Mouse (Mus musculus): ENCODE data around the gene Cmss1. TPM values are rescaled to one million over a fixed set of nuclear protein-coding genes. Genes with fewer than 3 reads are reported as not detected.

Gene Cmss1
- polyA plus RNA-seq, 1 experiment from 2014 or later = 18.6 TPM

- H3K4me1 ChIP-seq (ENCODE audit: control insufficient read depth, low read depth, low read length) = no peaks in the 10 kb centered on the region
- no peaks in the 10 kb centered on the region for H3K27me3 ChIP-seq (ENCODE audit: control insufficient read depth, insufficient read depth, low read depth, low read length)
- no peak overlapping the region for H3K4me2 ChIP-seq (ENCODE audit: low read depth, low read length)
- 67% methylated on average over 6 of the region's 6 CpGs for whole genome bisulfite sequencing (ENCODE audit: insufficient replicate concordance)
- H3K36me3 ChIP-seq (ENCODE audit: control insufficient read depth, insufficient read depth) = no peaks in the 10 kb centered on the region
- ATAC-seq (ENCODE audit: low read depth) = no peak
- no peak overlapping the region for H3K4me3 ChIP-seq (ENCODE audit: low read depth, low read length)
- H3K9me3 ChIP-seq (replicated peaks; ENCODE audit: control insufficient read depth, low read length) = no peaks in the 10 kb centered on the region
- H3K27ac ChIP-seq (ENCODE audit: low read length) = no peak overlapping the region
- no peak overlapping the region for H3K9ac ChIP-seq (ENCODE audit: low read depth, low read length)
These were observed 250.2 kb downstream of the Cmss1 start for GRCm38 (mm10) chr16:57356454-57356853.

- ATAC-seq (ENCODE audit: low read depth) = no peak
- Histone ChIP-seq H3K9me3 (replicated peaks; ENCODE audit: control insufficient read depth, low read length) (no peaks in the 10 kb centered on the region), H3K4me2 (ENCODE audit: low read depth, low read length) (no peak overlapping the region), H3K27me3 (ENCODE audit: control insufficient read depth, insufficient read depth, low read depth, low read length) (no peaks in the 10 kb centered on the region), H3K27ac (ENCODE audit: low read length) (no peak overlapping the region), H3K36me3 (ENCODE audit: control insufficient read depth, insufficient read depth) (no peaks in the 10 kb centered on the region), H3K4me3 (ENCODE audit: low read depth, low read length) (no peak overlapping the region), H3K4me1 (ENCODE audit: control insufficient read depth, low read depth, low read length) (no peaks in the 10 kb centered on the region), H3K9ac (ENCODE audit: low read depth, low read length) (no peak overlapping the region)
- 67% methylated on average over 6 of the region's 6 CpGs for WGBS (ENCODE audit: insufficient replicate concordance)
These were observed 252.7 kb downstream of the Cmss1 start for GRCm38 (mm10) chr16:57353932-57354331.

- Histone ChIP-seq H3K27ac (ENCODE audit: low read length) (no peak overlapping the region), H3K36me3 (ENCODE audit: control insufficient read depth, insufficient read depth) (no peaks in the 10 kb centered on the region), H3K4me2 (ENCODE audit: low read depth, low read length) (no peak overlapping the region), H3K27me3 (ENCODE audit: control insufficient read depth, insufficient read depth, low read depth, low read length) (no peaks in the 10 kb centered on the region), H3K4me3 (ENCODE audit: low read depth, low read length) (no peak overlapping the region), H3K4me1 (ENCODE audit: control insufficient read depth, low read depth, low read length) (no peaks in the 10 kb centered on the region), H3K9me3 (replicated peaks; ENCODE audit: control insufficient read depth, low read length) (no peaks in the 10 kb centered on the region), H3K9ac (ENCODE audit: low read depth, low read length) (no peak overlapping the region)
- ATAC-seq (ENCODE audit: low read depth) = no peak
- WGBS (ENCODE audit: insufficient replicate concordance) = 67% methylated on average over 11 of the region's 11 CpGs
These were observed 253.4 kb downstream of the Cmss1 start for GRCm38 (mm10) chr16:57353166-57353721.

GRCm38 (mm10) chr16:57352751-57353150 is 253.9 kb downstream of the Cmss1 start, which contains the start of gene Filip1l:
Gene Filip1l, plus strand, starts transcription at chr16:57353093.
- H3K4me2 ChIP-seq (ENCODE audit: low read depth, low read length) = no peak within 1 kb of the TSS
- no peaks in the 10 kb centered on the region for H3K27me3 ChIP-seq (ENCODE audit: control insufficient read depth, insufficient read depth, low read depth, low read length)
- WGBS (ENCODE audit: insufficient replicate concordance) = 82% methylated on average over 6 of the region's 6 CpGs
- no peaks in the 10 kb centered on the region for H3K36me3 ChIP-seq (ENCODE audit: control insufficient read depth, insufficient read depth)
- no peak within 1 kb of the TSS for H3K27ac ChIP-seq (ENCODE audit: low read length)
- H3K4me1 ChIP-seq (ENCODE audit: control insufficient read depth, low read depth, low read length) = no peaks in the 10 kb centered on the region
- no peak within 1 kb of the TSS for H3K9ac ChIP-seq (ENCODE audit: low read depth, low read length)
- no peak within 1 kb of the TSS for H3K4me3 ChIP-seq (ENCODE audit: low read depth, low read length)
- no peaks in the 10 kb centered on the region for H3K9me3 ChIP-seq (replicated peaks; ENCODE audit: control insufficient read depth, low read length)
- ATAC-seq (ENCODE audit: low read depth) = no peak

GRCm38 (mm10) chr16:57349689-57350088 is 257.0 kb downstream of the Cmss1 start:
- H3K4me1 ChIP-seq (ENCODE audit: control insufficient read depth, low read depth, low read length) = no peaks in the 10 kb centered on the region
- H3K36me3 ChIP-seq (ENCODE audit: control insufficient read depth, insufficient read depth) = no peaks in the 10 kb centered on the region
- no peaks in the 10 kb centered on the region for H3K27me3 ChIP-seq (ENCODE audit: control insufficient read depth, insufficient read depth, low read depth, low read length)
- H3K4me2 ChIP-seq (ENCODE audit: low read depth, low read length) = no peak overlapping the region
- no peak overlapping the region for H3K4me3 ChIP-seq (ENCODE audit: low read depth, low read length)
- no peaks in the 10 kb centered on the region for H3K9me3 ChIP-seq (replicated peaks; ENCODE audit: control insufficient read depth, low read length)
- H3K27ac ChIP-seq (ENCODE audit: low read length) = no peak overlapping the region
- ATAC-seq (ENCODE audit: low read depth) = no peak
- WGBS (ENCODE audit: insufficient replicate concordance) = 30% methylated on average over 3 of the region's 3 CpGs
- H3K9ac ChIP-seq (ENCODE audit: low read depth, low read length) = no peak overlapping the region

GRCm38 (mm10) chr16:57349039-57349438 is 257.6 kb downstream of the Cmss1 start:
- no peak overlapping the region for H3K4me2 ChIP-seq (ENCODE audit: low read depth, low read length)
- no peaks in the 10 kb centered on the region for H3K36me3 ChIP-seq (ENCODE audit: control insufficient read depth, insufficient read depth)
- no peak overlapping the region for H3K4me3 ChIP-seq (ENCODE audit: low read depth, low read length)
- H3K4me1 ChIP-seq (ENCODE audit: control insufficient read depth, low read depth, low read length) = no peaks in the 10 kb centered on the region
- no peaks in the 10 kb centered on the region for H3K27me3 ChIP-seq (ENCODE audit: control insufficient read depth, insufficient read depth, low read depth, low read length)
- H3K9ac ChIP-seq (ENCODE audit: low read depth, low read length) = no peak overlapping the region
- no peak for ATAC-seq (ENCODE audit: low read depth)
- no peaks in the 10 kb centered on the region for H3K9me3 ChIP-seq (replicated peaks; ENCODE audit: control insufficient read depth, low read length)
- no peak overlapping the region for H3K27ac ChIP-seq (ENCODE audit: low read length)
- WGBS (ENCODE audit: insufficient replicate concordance) = 61% methylated on average over 3 of the region's 3 CpGs

GRCm38 (mm10) chr16:57346258-57346657 is 260.4 kb downstream of the Cmss1 start:
- no peaks in the 10 kb centered on the region for H3K9me3 ChIP-seq (replicated peaks; ENCODE audit: control insufficient read depth, low read length)
- no peaks in the 10 kb centered on the region for H3K4me1 ChIP-seq (ENCODE audit: control insufficient read depth, low read depth, low read length)
- H3K4me2 ChIP-seq (ENCODE audit: low read depth, low read length) = no peak overlapping the region
- H3K27ac ChIP-seq (ENCODE audit: low read length) = no peak overlapping the region
- no peak overlapping the region for H3K4me3 ChIP-seq (ENCODE audit: low read depth, low read length)
- H3K27me3 ChIP-seq (ENCODE audit: control insufficient read depth, insufficient read depth, low read depth, low read length) = no peaks in the 10 kb centered on the region
- H3K9ac ChIP-seq (ENCODE audit: low read depth, low read length) = no peak overlapping the region
- WGBS (ENCODE audit: insufficient replicate concordance) = 67% methylated on average over 3 of the region's 3 CpGs
- ATAC-seq (ENCODE audit: low read depth) = no peak
- no peaks in the 10 kb centered on the region for H3K36me3 ChIP-seq (ENCODE audit: control insufficient read depth, insufficient read depth)

GRCm38 (mm10) chr16:57340613-57340898 is 266.1 kb downstream of the Cmss1 start:
- no peak overlapping the region for H3K4me3 ChIP-seq (ENCODE audit: low read depth, low read length)
- no peaks in the 10 kb centered on the region for H3K9me3 ChIP-seq (replicated peaks; ENCODE audit: control insufficient read depth, low read length)
- no peak overlapping the region for H3K4me2 ChIP-seq (ENCODE audit: low read depth, low read length)
- H3K4me1 ChIP-seq (ENCODE audit: control insufficient read depth, low read depth, low read length) = no peaks in the 10 kb centered on the region
- H3K27ac ChIP-seq (ENCODE audit: low read length) = no peak overlapping the region
- H3K27me3 ChIP-seq (ENCODE audit: control insufficient read depth, insufficient read depth, low read depth, low read length) = no peaks in the 10 kb centered on the region
- H3K36me3 ChIP-seq (ENCODE audit: control insufficient read depth, insufficient read depth) = no peaks in the 10 kb centered on the region
- no peak for ATAC-seq (ENCODE audit: low read depth)
- WGBS (ENCODE audit: insufficient replicate concordance) = 61% methylated on average over 5 of the region's 5 CpGs
- no peak overlapping the region for H3K9ac ChIP-seq (ENCODE audit: low read depth, low read length)

- WGBS (ENCODE audit: insufficient replicate concordance) = 68% methylated on average over 8 of the region's 8 CpGs
- ATAC-seq (ENCODE audit: low read depth) = no peak
- Histone ChIP-seq H3K4me2 (ENCODE audit: low read depth, low read length) (no peak overlapping the region), H3K4me3 (ENCODE audit: low read depth, low read length) (no peak overlapping the region), H3K4me1 (ENCODE audit: control insufficient read depth, low read depth, low read length) (no peaks in the 10 kb centered on the region), H3K9ac (ENCODE audit: low read depth, low read length) (no peak overlapping the region), H3K27ac (ENCODE audit: low read length) (no peak overlapping the region), H3K27me3 (ENCODE audit: control insufficient read depth, insufficient read depth, low read depth, low read length) (no peaks in the 10 kb centered on the region), H3K36me3 (ENCODE audit: control insufficient read depth, insufficient read depth) (no peaks in the 10 kb centered on the region), H3K9me3 (replicated peaks; ENCODE audit: control insufficient read depth, low read length) (no peaks in the 10 kb centered on the region)
These were observed 266.7 kb downstream of the Cmss1 start for GRCm38 (mm10) chr16:57339765-57340612.

All from liver, embryonic 16.5 days (tissue).